Comparison of ENCODE assay signal across 9 mouse cellular contexts in the genomic region with DNA sequence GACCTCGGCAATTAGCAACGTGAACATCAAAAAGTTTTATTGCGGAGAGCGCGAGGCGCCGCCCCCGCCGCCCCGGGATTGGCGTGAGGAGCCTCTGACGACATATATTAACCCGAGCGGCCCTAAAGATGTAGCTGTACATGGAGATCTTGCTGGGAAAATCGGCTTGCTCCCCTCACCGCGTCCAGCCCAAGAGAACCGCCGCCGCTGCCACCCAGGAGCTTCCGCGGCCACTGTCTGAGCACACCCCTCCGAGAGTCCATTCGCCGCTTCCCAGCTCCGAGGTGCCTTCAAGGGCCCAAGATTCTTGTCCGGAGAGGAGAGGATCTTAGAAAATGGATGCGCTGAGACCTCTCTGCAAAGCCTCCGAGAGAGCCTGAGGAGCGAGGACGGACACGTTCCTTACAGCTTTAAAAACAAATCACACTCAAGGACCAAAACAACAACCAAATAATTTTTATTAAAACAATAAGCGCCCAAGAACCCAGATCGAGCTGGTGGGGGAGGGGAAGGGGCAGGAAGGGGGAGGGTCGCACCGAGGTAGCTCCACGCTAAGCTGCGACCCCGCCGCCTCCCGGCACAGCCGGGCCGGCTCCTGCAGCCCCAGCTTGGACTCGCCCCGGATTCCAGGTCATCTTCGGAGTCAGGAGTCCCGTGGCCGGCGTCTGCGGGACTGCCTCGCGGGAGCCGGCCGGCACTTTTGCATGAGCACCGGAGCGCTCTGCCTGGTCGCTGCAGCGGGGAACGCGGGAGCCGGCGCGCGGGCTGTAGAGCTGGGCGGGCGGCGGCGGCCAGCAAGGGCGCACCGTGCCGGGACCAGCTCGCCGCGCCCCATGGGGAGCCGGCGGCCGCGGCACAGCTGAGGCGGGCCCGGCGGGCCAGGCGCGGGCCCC. TPM values are rescaled to one million over a fixed set of nuclear protein-coding genes. Genes with fewer than 3 reads are reported as not detected.
DNase-seq lines count a peak whose midpoint lies in the region; ATAC-seq lines count a peak whose summit lies in the region.
"Had no signal": no experiment of that assay in that cellular context is flagged by ENCODE, and none has a peak within 500 bp of the region (broad histone marks: within the 10 kb centered on the region; RNA-seq: fewer than 3 reads in every experiment).

A gene (plus strand): TSS at position 133 of the 893 bp plus-strand sequence.

- peaks cover 86% of the 10 kb centered on the region for H3K27me3 ChIP-seq in forebrain, embryonic 14.5 days (replicated peaks; ENCODE audit: control insufficient read depth, insufficient read depth, low read length)
- H3K27me3 ChIP-seq in hindbrain, embryonic 13.5 days = peaks cover 97% of the 10 kb centered on the region
- H3K27me3 ChIP-seq in midbrain, embryonic 12.5 days = peaks cover 92% of the 10 kb centered on the region

- H3K4me3 ChIP-seq in forebrain, embryonic 14.5 days (ENCODE audit: low read depth, low read length) = peak within 1 kb of the TSS; percentile 26
- H3K4me3 ChIP-seq in hindbrain, embryonic 13.5 days = peak within 1 kb of the TSS; percentile 26
- peak within 1 kb of the TSS; percentile 43 for H3K4me3 ChIP-seq in midbrain, embryonic 12.5 days

- no peaks in the 10 kb centered on the region for H3K9me3 ChIP-seq in forebrain, embryonic 14.5 days (replicated peaks; ENCODE audit: control insufficient read depth, low read length)
- no peaks in the 10 kb centered on the region for H3K9me3 ChIP-seq in hindbrain, embryonic 13.5 days
- no peaks in the 10 kb centered on the region for H3K9me3 ChIP-seq in midbrain, embryonic 12.5 days

- peak within 1 kb of the TSS; percentile 51 for H3K4me2 ChIP-seq in forebrain, embryonic 14.5 days (ENCODE audit: low read length)
- peak within 1 kb of the TSS; percentile 50 for H3K4me2 ChIP-seq in hindbrain, embryonic 13.5 days
- peak within 1 kb of the TSS; percentile 64 for H3K4me2 ChIP-seq in midbrain, embryonic 12.5 days (replicated peaks)

- WGBS in forebrain, embryonic 14.5 days = under 1% methylated on average over 82 of the region's 83 CpGs
- under 1% methylated on average over 74 of the region's 83 CpGs for WGBS in hindbrain, embryonic 13.5 days
- under 1% methylated on average over 83 of the region's 83 CpGs for WGBS in midbrain, embryonic 12.5 days

- H3K27ac ChIP-seq in forebrain, embryonic 14.5 days (ENCODE audit: low read depth, low read length) = no peak within 1 kb of the TSS
- no peak within 1 kb of the TSS for H3K27ac ChIP-seq in hindbrain, embryonic 13.5 days
- no peak within 1 kb of the TSS for H3K27ac ChIP-seq in midbrain, embryonic 12.5 days (replicated peaks)
- H3K27ac ChIP-seq: macrophage had no signal

- peak within 1 kb of the TSS; percentile 5; the same call in 1 of the 2 replicates for H3K9ac ChIP-seq in forebrain, embryonic 14.5 days (ENCODE audit: low read length)
- H3K9ac ChIP-seq in hindbrain, embryonic 13.5 days = no peak within 1 kb of the TSS
- peak within 1 kb of the TSS; percentile 37; the same call in 1 of the 2 replicates for H3K9ac ChIP-seq in midbrain, embryonic 12.5 days (replicated peaks)

- H3K4me1 ChIP-seq in forebrain, embryonic 14.5 days (ENCODE audit: control insufficient read depth, insufficient read depth, low read length) = peaks cover 10% of the 10 kb centered on the region
- H3K4me1 ChIP-seq in hindbrain, embryonic 13.5 days (replicated peaks) = peaks cover 15% of the 10 kb centered on the region
- peaks cover 12% of the 10 kb centered on the region for H3K4me1 ChIP-seq in midbrain, embryonic 12.5 days

- peak; percentile 25 for DNase-seq in thymus, postnatal 4 days
- DNase-seq in thymus, adult 18-20 months = no peak
- no peak for DNase-seq in forebrain, embryonic 14.5 days (ENCODE audit: low spot score)
- no peak for DNase-seq in ovary, postnatal 10 days (ENCODE audit: low spot score)
- DNase-seq in layer of hippocampus, adult 8-10 months (ENCODE audit: low spot score in 2 of 2) = no peak
- no peak for DNase-seq in left cerebral cortex, adult 11 months (ENCODE audit: low spot score)

- ATAC-seq in forebrain, embryonic 14.5 days = peak; percentile 74
- peak; percentile 58; the same call in 1 of the 2 replicates for ATAC-seq in hindbrain, embryonic 13.5 days (ENCODE audit: low FRiP score)
- ATAC-seq in midbrain, embryonic 12.5 days (ENCODE audit: low FRiP score, low read depth) = peak; percentile 71

- no peaks in the 10 kb centered on the region for H3K36me3 ChIP-seq in forebrain, embryonic 14.5 days (ENCODE audit: control insufficient read depth, insufficient read depth, low read length)
- no peaks in the 10 kb centered on the region for H3K36me3 ChIP-seq in hindbrain, embryonic 13.5 days
- H3K36me3 ChIP-seq in midbrain, embryonic 12.5 days = no peaks in the 10 kb centered on the region

RNA-seq across cellular contexts. Expression of the gene that starts here (rescaled TPM):
- polyA plus RNA-seq in forebrain, embryonic 14.5 days (2014; fragmentation: Nextera tagmentation; extraction: Ambion mirVana) = not detected in 2 replicates
- not detected in 2 replicates for polyA plus RNA-seq in hindbrain, embryonic 13.5 days (2015; fragmentation: Nextera tagmentation; extraction: Ambion mirVana)
- not detected in 2 replicates for polyA plus RNA-seq in midbrain, embryonic 12.5 days (2016; fragmentation: Nextera tagmentation; extraction: Ambion mirVana)
- not detected for total RNA-seq in layer of hippocampus, adult 8-10 months (2022)
- polyA plus RNA-seq: macrophage had no signal

Comparison
In these comparisons a context has a peak if more than half of its experiments do, and no peak if none do; other contexts are left out.
1. Peak in ATAC-seq, H3K4me3 ChIP-seq, H3K9ac ChIP-seq and H3K4me2 ChIP-seq in forebrain, embryonic 14.5 days; RNA of the gene not detected or under 1 TPM.
2. Peak in ATAC-seq, H3K4me3 ChIP-seq and H3K4me2 ChIP-seq in hindbrain, embryonic 13.5 days; RNA of the gene not detected or under 1 TPM.
3. Peak in ATAC-seq, H3K4me3 ChIP-seq, H3K9ac ChIP-seq and H3K4me2 ChIP-seq in midbrain, embryonic 12.5 days; RNA of the gene not detected or under 1 TPM.